Mouse (Mus musculus): ENCODE results near the gene Kap. TPM values are rescaled to one million over a fixed set of nuclear protein-coding genes. Genes with fewer than 3 reads are reported as not detected.
"Not testable (repeated sequence)": the region's sequence is repeated elsewhere in the genome, so short reads cannot be mapped to it uniquely, and the experiment has no call there.

Kap gene
- polyA plus RNA-seq, 1 experiment: 1.1 TPM

DNA sequence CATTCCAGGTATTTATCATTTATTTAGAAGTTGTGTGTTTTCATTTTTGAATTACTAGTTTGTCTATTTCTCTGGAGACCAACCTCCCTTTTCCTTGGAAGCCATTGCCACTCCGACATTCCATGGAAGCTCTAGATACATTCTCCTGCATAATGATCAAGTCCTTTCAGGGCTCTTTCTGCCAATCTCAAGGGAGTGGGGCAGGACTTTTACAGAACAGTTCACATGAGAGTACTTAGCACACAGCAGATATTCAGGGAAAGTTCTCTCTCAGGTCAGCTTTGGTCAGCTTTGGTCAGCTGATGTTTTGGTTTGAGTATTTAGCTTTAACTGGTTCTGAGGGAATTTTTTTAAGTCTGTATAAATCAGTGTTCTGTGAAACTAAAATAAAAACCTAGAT, 14.8 kb upstream of the Kap start:
- Histone ChIP-seq H3K4me1 (replicated peaks; ENCODE audit: control insufficient read depth, insufficient read depth, low read length) (no peaks in the 10 kb centered on the region), H3K4me3 (ENCODE audit: control insufficient read depth, insufficient read depth, low read length) (no peak overlapping the region), H3K36me3 (ENCODE audit: control insufficient read depth, insufficient read depth, low read length) (no peaks in the 10 kb centered on the region), H3K27ac (ENCODE audit: control insufficient read depth, insufficient read depth, low read length) (no peak overlapping the region), H3K27me3 (ENCODE audit: control insufficient read depth, insufficient read depth, low read length) (no peaks in the 10 kb centered on the region)
- 95% methylated on average over 1 of the region's 1 CpGs for WGBS
- no peak for DNase-seq
- TF ChIP-seq CTCF (IDR thresholded peaks at IDR 0.05; ENCODE audit: borderline replicate concordance, control insufficient read depth, extremely low read depth, insufficient read depth, low read length, poor library complexity): no peak
- TF ChIP-seq POLR2A (IDR thresholded peaks at IDR 0.05; ENCODE audit: control insufficient read depth, extremely low read depth, insufficient read depth, low read length, poor library complexity): no peak

GRCm38 (mm10) chr6:133855871-133856270, 2.3 kb upstream of the Kap start:
- DNase-seq: no peak
- no peak for TF ChIP-seq CTCF (IDR thresholded peaks at IDR 0.05; ENCODE audit: borderline replicate concordance, control insufficient read depth, extremely low read depth, insufficient read depth, low read length, poor library complexity)
- TF ChIP-seq POLR2A (IDR thresholded peaks at IDR 0.05; ENCODE audit: control insufficient read depth, extremely low read depth, insufficient read depth, low read length, poor library complexity): no peak
- Histone ChIP-seq H3K36me3 (ENCODE audit: control insufficient read depth, insufficient read depth, low read length) (no peaks in the 10 kb centered on the region), H3K27ac (ENCODE audit: control insufficient read depth, insufficient read depth, low read length) (no peak overlapping the region), H3K27me3 (ENCODE audit: control insufficient read depth, insufficient read depth, low read length) (no peaks in the 10 kb centered on the region), H3K4me3 (ENCODE audit: control insufficient read depth, insufficient read depth, low read length) (no peak overlapping the region), H3K4me1 (replicated peaks; ENCODE audit: control insufficient read depth, insufficient read depth, low read length) (no peaks in the 10 kb centered on the region)
- 82% methylated on average over 2 of the region's 2 CpGs for WGBS

- Histone ChIP-seq H3K36me3 (ENCODE audit: control insufficient read depth, insufficient read depth, low read length) (no peaks in the 10 kb centered on the region), H3K27me3 (ENCODE audit: control insufficient read depth, insufficient read depth, low read length) (no peaks in the 10 kb centered on the region), H3K4me3 (ENCODE audit: control insufficient read depth, insufficient read depth, low read length) (no peak overlapping the region), H3K4me1 (replicated peaks; ENCODE audit: control insufficient read depth, insufficient read depth, low read length) (no peaks in the 10 kb centered on the region), H3K27ac (ENCODE audit: control insufficient read depth, insufficient read depth, low read length) (no peak overlapping the region)
- DNase-seq: no peak
- 81% methylated on average over 2 of the region's 2 CpGs for WGBS
- TF ChIP-seq CTCF (IDR thresholded peaks at IDR 0.05; ENCODE audit: borderline replicate concordance, control insufficient read depth, extremely low read depth, insufficient read depth, low read length, poor library complexity): no peak
- no peak for TF ChIP-seq POLR2A (IDR thresholded peaks at IDR 0.05; ENCODE audit: control insufficient read depth, extremely low read depth, insufficient read depth, low read length, poor library complexity)
These were observed 4.2 kb downstream of the Kap start for GRCm38 (mm10) chr6:133849359-133849758.

- DNase-seq; H3K27me3 ChIP-seq (ENCODE audit: control insufficient read depth, insufficient read depth, low read length); H3K4me3 ChIP-seq (ENCODE audit: control insufficient read depth, insufficient read depth, low read length); H3K27ac ChIP-seq (ENCODE audit: control insufficient read depth, insufficient read depth, low read length); H3K4me1 ChIP-seq (replicated peaks; ENCODE audit: control insufficient read depth, insufficient read depth, low read length); H3K36me3 ChIP-seq (ENCODE audit: control insufficient read depth, insufficient read depth, low read length): not testable (repeated sequence)
- WGBS: 90% methylated on average over 6 of the region's 6 CpGs
These were observed 4.7 kb downstream of the Kap start for GRCm38 (mm10) chr6:133848861-133849260.

- not testable (repeated sequence) for H3K27ac ChIP-seq (ENCODE audit: control insufficient read depth, insufficient read depth, low read length); H3K4me1 ChIP-seq (replicated peaks; ENCODE audit: control insufficient read depth, insufficient read depth, low read length); H3K4me3 ChIP-seq (ENCODE audit: control insufficient read depth, insufficient read depth, low read length); DNase-seq; H3K36me3 ChIP-seq (ENCODE audit: control insufficient read depth, insufficient read depth, low read length); H3K27me3 ChIP-seq (ENCODE audit: control insufficient read depth, insufficient read depth, low read length)
- 87% methylated on average over 29 of the region's 29 CpGs for WGBS
These were observed 15.1 kb downstream of the Kap start for GRCm38 (mm10) chr6:133838296-133838995.

DNA sequence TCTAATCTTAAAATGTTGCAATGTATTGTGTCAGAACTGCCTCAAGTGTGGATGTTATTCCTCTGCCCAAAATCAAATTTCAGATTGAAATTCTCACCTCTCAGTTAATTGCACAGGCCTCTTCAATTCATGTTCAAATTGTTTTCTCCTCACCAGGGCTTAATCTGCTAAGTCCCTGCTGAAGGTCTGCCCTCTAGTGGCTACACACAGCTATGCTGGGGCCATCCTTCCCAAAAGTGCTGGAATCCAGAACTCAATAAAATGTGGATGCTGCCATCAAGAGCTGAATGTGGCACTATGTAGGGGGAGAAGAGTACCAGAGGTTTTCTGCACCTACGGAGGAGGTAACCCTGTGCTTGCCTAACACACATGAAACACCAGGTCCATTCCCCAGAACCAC, 41.2 kb downstream of the Kap start:
- H3K27me3 ChIP-seq (ENCODE audit: control insufficient read depth, insufficient read depth, low read length): no peaks in the 10 kb centered on the region
- 52% methylated on average over 1 of the region's 1 CpGs for WGBS
- H3K4me3 ChIP-seq (ENCODE audit: control insufficient read depth, insufficient read depth, low read length): no peak overlapping the region
- TF ChIP-seq POLR2A (IDR thresholded peaks at IDR 0.05; ENCODE audit: control insufficient read depth, extremely low read depth, insufficient read depth, low read length, poor library complexity) (no peak), CTCF (IDR thresholded peaks at IDR 0.05; ENCODE audit: borderline replicate concordance, control insufficient read depth, extremely low read depth, insufficient read depth, low read length, poor library complexity) (no peak)
- no peak for DNase-seq
- no peaks in the 10 kb centered on the region for H3K36me3 ChIP-seq (ENCODE audit: control insufficient read depth, insufficient read depth, low read length)
- H3K4me1 ChIP-seq (replicated peaks; ENCODE audit: control insufficient read depth, insufficient read depth, low read length): no peaks in the 10 kb centered on the region
- H3K27ac ChIP-seq (ENCODE audit: control insufficient read depth, insufficient read depth, low read length): no peak overlapping the region

Other genes starting within 250 kb of the Kap start
- 43.8 and 46.9 TPM in 2 replicates for gene Etv6, start 181.9 kb upstream of the Kap start, polyA plus RNA-seq (2012; rRNA removed)